Mouse (Mus musculus) midbrain, embryonic 13.5 days (tissue): ENCODE results near the gene Sap30l. TPM values are rescaled to one million over a fixed set of nuclear protein-coding genes. Genes with fewer than 3 reads are reported as not detected.

Source experiments
- ATAC-seq: fragments of 200-750 bp; cut with Nextera tagmentation; 2 replicates; pipeline ENCODE4 v1.8.0; 2017; ENCODE audit warnings: mild to moderate bottlenecking, moderate TSS enrichment, moderate library complexity
- H3K27ac ChIP-seq: fragments of 300-500 bp; sonication (generic); 2 replicates; pipeline ENCODE4 v1.5.1; 2015; ENCODE audit warnings: inconsistent platforms, mild to moderate bottlenecking, moderate library complexity
- H3K27me3 ChIP-seq: fragments of 300-500 bp; sonication (generic); 2 replicates; pipeline ENCODE4 v1.6.1; 2015; ENCODE audit warnings: mild to moderate bottlenecking, inconsistent platforms
- H3K36me3 ChIP-seq: fragments of 300-500 bp; sonication (generic); 2 replicates; pipeline ENCODE4 v1.6.1; 2015; ENCODE audit warnings: mild to moderate bottlenecking, inconsistent platforms
- H3K4me1 ChIP-seq: fragments of 300-500 bp; sonication (generic); replicated peaks from 2 replicates; pipeline ENCODE4 v1.6.1; 2015; ENCODE audit warnings: inconsistent platforms
- H3K4me2 ChIP-seq: fragments of 300-500 bp; sonication (generic); replicated peaks from 2 replicates; pipeline ENCODE4 v1.6.1; 2015; ENCODE audit warnings: moderate library complexity, mild to moderate bottlenecking, inconsistent platforms
- H3K4me3 ChIP-seq: fragments of 300-500 bp; sonication (generic); replicated peaks from 2 replicates; pipeline ENCODE4 v1.5.1; 2015; ENCODE audit warnings: mild to moderate bottlenecking, inconsistent platforms
- H3K9ac ChIP-seq: fragments of 300-500 bp; sonication (generic); replicated peaks from 2 replicates; pipeline ENCODE4 v1.6.1; 2015; ENCODE audit warnings: mild to moderate bottlenecking, inconsistent platforms
- H3K9me3 ChIP-seq: fragments of 300-500 bp; sonication (generic); 2 replicates; pipeline ENCODE4 v1.6.1; 2016; ENCODE audit warnings: mild to moderate bottlenecking, inconsistent platforms
- WGBS: fragments of 180-500 bp; shearing (Covaris S2); methylation state at CpG from one replicate; pipeline ENCODE4 v1.1.7; 2015; 5-methylcytosine and 5-hydroxymethylcytosine counted together
- polyA plus RNA-seq: library from polyadenylated mRNA; unstranded; fragments of >200 nt; fragmentation: Nextera tagmentation; extraction: Ambion mirVana; gene quantifications from 2 replicates; pipeline ENCODE4 v1.2.1, GENCODE M21; 2015

Sap30l gene
- polyA plus RNA-seq, 1 experiment from 2014 or later = 9.8 TPM

DNA sequence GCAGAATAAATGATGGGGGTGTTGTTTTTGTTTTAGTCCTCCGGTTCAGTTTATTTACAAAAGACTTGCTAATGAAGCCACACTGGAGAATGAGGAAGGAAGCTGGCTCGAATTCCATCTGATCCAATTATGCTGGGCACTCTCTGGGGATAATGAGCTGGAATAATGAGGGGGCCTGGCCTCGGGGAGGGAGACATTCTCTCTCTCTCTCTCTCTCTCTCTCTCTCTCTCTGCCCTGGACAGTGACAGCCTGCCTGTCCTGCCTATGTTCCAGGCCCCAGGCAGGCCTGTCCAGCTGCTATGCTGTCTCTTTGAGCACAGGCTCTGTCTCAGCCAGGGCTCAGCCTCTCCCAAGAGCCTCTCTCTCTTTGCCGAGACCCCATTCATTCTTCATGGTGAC is 27.5 kb upstream of the Sap30l start:
- Histone ChIP-seq H3K4me3 (no peak overlapping the region), H3K36me3 (0 out of 2 replicates have a peak, but pooled peaks cover 6% of the 10 kb centered on the region), H3K4me2 (peak overlapping the region; percentile 5; the same call in 1 of the 2 replicates), H3K9me3 (no peaks in the 10 kb centered on the region), H3K27ac (peak overlapping the region; percentile 65), H3K27me3 (peaks cover 15% of the 10 kb centered on the region), H3K9ac (0 out of 2 replicates have a peak overlapping the region, but pooled peaks have one; percentile 8), H3K4me1 (peaks cover 44% of the 10 kb centered on the region)
- 6% methylated on average over 4 of the region's 4 CpGs for WGBS
- ATAC-seq = peak; percentile 86

DNA sequence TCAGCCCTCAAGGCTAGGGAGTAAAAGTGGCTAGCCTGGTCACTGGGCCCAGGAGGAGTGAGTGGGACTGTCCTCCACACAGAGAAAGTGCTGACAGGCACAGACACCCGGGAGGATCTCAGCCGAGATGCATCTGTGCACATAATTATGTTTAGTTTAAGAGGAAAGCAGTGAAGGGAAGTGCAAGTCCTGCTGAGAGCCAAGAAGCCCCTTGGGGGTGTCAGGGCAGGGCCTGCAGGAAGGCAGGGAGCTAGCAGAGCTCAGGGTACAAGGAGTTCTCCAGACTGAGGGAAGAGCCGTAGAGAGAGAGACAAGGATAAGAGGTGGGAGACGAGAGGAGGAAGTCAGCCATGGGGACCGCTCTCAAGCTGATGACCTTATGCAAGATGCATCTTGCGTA is 25.6 kb upstream of the Sap30l start:
- peaks cover 15% of the 10 kb centered on the region for H3K27me3 ChIP-seq
- WGBS = 73% methylated on average over 6 of the region's 6 CpGs

DNA sequence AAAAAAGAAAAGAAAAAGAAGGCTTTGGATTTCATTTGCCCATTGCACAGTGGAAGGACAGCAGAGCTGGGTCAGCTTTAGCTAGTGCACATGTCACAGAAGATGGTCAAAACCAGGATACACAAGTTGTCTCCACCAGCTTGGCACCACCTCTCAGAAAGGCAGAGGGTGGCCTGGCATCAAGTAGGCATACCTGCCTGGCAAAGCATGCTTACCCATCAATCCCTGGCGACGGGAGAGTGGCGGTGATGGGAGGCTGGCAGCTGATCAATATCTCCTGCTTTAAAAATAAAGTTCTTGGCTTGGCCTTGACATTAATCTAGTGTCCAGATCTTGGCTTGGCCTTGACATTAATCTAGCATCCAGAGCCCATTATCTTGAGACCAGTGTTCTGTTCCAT is 24.9 kb upstream of the Sap30l start:
- Histone ChIP-seq H3K9ac (no peak overlapping the region), H3K4me2 (no peak overlapping the region), H3K4me1 (peaks cover 44% of the 10 kb centered on the region), H3K4me3 (no peak overlapping the region), H3K9me3 (no peaks in the 10 kb centered on the region), H3K27ac (no peak overlapping the region), H3K36me3 (0 out of 2 replicates have a peak, but pooled peaks cover 4% of the 10 kb centered on the region), H3K27me3 (peaks cover 15% of the 10 kb centered on the region)
- ATAC-seq = no peak
- WGBS = 93% methylated on average over 3 of the region's 3 CpGs

More for the DNA sequence above, 25.6 kb upstream of the Sap30l start:
- no peak overlapping the region for H3K4me3 ChIP-seq
- H3K9me3 ChIP-seq = no peaks in the 10 kb centered on the region
- H3K9ac ChIP-seq = no peak overlapping the region
- H3K4me2 ChIP-seq = no peak overlapping the region
- H3K4me1 ChIP-seq = peaks cover 44% of the 10 kb centered on the region
- no peak overlapping the region for H3K27ac ChIP-seq
- H3K36me3 ChIP-seq = 0 out of 2 replicates have a peak, but pooled peaks cover 6% of the 10 kb centered on the region
- no peak for ATAC-seq

DNA sequence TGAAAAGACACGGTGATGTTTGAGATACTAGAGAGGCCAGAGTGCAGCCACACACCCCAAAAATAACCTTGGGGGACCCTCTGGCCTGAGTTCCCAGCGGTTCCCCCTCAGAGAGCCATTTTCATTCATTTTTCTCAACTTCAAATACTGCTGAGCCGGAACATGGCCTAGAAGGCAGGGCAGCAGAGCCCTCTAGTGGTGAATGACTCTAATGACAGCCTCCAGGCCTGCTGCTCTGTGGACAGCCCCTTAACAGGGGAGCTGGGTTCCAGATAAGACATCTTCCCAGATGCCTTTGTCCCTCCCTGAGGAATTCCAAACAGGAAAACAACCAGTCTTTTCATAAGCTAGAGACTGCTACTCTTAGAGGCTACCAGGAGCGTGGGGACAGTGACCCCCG is 23.1 kb upstream of the Sap30l start:
- no peak overlapping the region for H3K27ac ChIP-seq
- H3K4me1 ChIP-seq = peaks cover 38% of the 10 kb centered on the region
- H3K9ac ChIP-seq = no peak overlapping the region
- H3K36me3 ChIP-seq = 0 out of 2 replicates have a peak, but pooled peaks cover 3% of the 10 kb centered on the region
- peak; percentile 55 for ATAC-seq
- H3K4me3 ChIP-seq = no peak overlapping the region
- 21% methylated on average over 5 of the region's 5 CpGs for WGBS
- H3K4me2 ChIP-seq = no peak overlapping the region
- peaks cover 15% of the 10 kb centered on the region for H3K27me3 ChIP-seq
- H3K9me3 ChIP-seq = no peaks in the 10 kb centered on the region

DNA sequence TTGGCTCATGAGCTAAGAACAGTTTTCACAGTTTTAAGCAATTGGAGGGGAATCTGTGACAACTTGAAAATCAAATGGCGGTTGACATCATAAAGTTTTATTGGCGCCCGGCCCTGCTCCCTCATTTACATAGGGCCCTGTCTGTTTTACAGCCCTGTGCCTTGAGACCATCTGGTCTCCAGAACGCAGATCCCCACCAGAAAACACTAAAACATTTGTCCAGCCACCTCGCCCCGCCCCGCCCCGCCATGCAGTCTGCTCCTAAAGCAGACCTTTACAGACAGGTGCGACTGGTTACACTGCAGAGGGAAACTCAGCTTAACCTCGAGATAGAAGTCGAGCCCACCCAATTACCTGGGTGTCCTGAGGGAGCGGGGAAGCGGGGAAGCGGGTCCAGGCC is 21.6 kb upstream of the Sap30l start:
- no peak overlapping the region for H3K4me2 ChIP-seq

DNA sequence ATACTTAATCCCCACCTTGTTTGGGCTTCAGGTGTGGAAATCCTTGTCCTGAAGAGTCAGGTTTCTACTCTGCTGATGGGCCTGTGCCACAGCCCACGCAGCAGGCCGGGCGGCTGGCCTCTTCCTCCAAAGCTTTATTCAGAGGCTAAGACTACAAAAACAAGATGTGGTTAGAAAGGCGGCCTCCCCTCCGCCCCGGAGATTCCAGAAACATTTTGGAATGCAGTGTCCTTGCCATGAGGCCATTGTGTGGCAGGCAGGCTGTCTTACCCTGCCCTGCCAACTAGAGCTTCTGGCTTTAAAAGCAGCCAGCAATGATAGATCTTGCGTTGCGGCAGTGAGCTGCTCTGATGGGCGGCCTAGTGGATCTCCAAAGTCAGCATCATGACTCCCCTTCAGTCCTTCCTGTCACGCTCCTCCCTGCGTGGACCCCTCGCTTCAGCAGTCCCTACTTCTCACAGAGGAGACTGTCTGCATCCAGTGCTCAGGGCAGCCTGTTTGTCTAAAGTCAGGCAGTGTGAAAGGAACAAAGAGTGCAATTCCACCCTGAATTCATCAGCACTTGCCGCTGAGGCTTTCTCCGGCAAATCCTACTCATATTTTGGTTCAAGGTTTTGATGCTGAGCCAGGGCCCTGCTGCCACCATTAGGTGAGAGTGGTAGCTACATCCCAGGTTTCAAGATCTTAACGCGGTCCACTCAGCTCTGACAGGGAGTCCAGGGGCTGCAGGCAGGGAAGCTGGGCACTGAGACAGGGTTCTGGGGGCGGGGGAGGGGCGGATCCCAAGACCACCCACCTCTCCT is 14.6 kb upstream of the Sap30l start:
- peak overlapping the region; percentile 22 for H3K4me2 ChIP-seq
- peak; percentile 70 for ATAC-seq
- 17% methylated on average over 18 of the region's 18 CpGs for WGBS

More for the DNA sequence above, 21.6 kb upstream of the Sap30l start:
- H3K9me3 ChIP-seq = no peaks in the 10 kb centered on the region
- H3K27ac ChIP-seq = no peak overlapping the region
- ATAC-seq = no peak
- H3K36me3 ChIP-seq = 0 out of 2 replicates have a peak, but pooled peaks cover 3% of the 10 kb centered on the region
- 91% methylated on average over 14 of the region's 14 CpGs for WGBS
- H3K27me3 ChIP-seq = peaks cover 15% of the 10 kb centered on the region
- no peak overlapping the region for H3K4me3 ChIP-seq
- peaks cover 25% of the 10 kb centered on the region for H3K4me1 ChIP-seq
- H3K9ac ChIP-seq = no peak overlapping the region

DNA sequence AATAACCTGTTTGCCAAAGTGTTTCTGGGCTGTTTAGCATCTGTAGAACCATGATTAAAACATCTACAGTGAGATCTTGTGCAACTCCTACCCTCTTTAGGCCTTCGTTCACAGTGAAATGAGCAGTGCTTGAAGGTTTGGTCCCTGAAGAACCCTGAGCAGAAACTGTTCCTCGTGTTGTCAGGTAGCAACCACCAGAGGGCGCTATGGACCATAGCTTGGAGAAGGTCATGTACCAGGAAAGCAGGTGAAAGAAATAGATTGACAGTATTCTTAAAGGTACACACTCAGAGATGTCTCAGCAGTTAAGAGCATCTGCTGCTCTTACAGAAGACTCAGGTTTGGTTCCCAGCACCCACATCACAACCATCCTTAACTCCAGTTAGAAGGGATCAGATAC is 13.5 kb upstream of the Sap30l start:
- no peak for ATAC-seq
- H3K27me3 ChIP-seq = no peaks in the 10 kb centered on the region; the same call in 1 of the 2 replicates
- H3K9me3 ChIP-seq = no peaks in the 10 kb centered on the region
- H3K9ac ChIP-seq = no peak overlapping the region
- H3K4me2 ChIP-seq = no peak overlapping the region
- no peak overlapping the region for H3K4me3 ChIP-seq
- peaks cover 18% of the 10 kb centered on the region for H3K4me1 ChIP-seq
- no peak overlapping the region for H3K27ac ChIP-seq
- WGBS = 45% methylated on average over 3 of the region's 3 CpGs
- H3K36me3 ChIP-seq = no peaks in the 10 kb centered on the region

More for the DNA sequence above, 14.6 kb upstream of the Sap30l start:
- peak overlapping the region; percentile 49; the same call in 1 of the 2 replicates for H3K9ac ChIP-seq
- H3K36me3 ChIP-seq = 0 out of 2 replicates have a peak, but pooled peaks cover 3% of the 10 kb centered on the region
- H3K4me3 ChIP-seq = no peak overlapping the region
- no peaks in the 10 kb centered on the region; the same call in 1 of the 2 replicates for H3K27me3 ChIP-seq
- H3K4me1 ChIP-seq = peaks cover 18% of the 10 kb centered on the region
- no peaks in the 10 kb centered on the region for H3K9me3 ChIP-seq
- H3K27ac ChIP-seq = peak overlapping the region; percentile 76

DNA sequence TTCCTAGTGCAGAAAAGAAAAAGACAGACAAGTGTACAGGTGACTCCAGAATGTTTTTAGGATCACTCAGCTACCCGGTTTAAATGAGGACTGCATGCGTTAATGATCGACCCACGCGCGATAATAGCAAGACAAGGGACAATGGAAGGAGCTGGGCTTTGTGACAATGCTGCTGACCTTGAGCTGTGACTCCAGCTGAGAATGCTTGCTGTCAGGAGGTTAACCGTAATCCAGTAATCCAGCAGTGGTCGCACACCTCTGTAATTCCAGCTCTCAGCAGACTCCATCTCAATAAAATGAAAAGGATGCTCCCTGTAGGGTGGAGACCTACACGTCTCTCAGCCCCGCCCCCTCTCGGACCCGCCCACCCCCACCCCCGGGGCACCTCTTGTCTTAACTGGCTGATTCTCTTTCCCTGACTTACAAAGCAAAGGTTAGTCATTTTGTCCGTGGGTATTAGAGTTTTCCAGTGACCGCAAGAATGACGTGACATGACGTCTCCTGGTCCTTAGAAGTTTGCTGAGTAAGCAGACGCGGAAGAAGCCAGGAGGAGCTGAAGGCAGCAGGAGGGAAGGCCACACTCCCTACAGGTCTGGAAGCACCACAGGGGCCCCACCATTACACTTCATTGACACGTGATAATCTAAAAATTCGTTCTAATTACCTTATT is 10.4 kb upstream of the Sap30l start:
- no peak for ATAC-seq
- Histone ChIP-seq H3K4me1 (peaks cover 16% of the 10 kb centered on the region), H3K4me3 (no peak overlapping the region), H3K4me2 (no peak overlapping the region), H3K36me3 (no peaks in the 10 kb centered on the region), H3K9me3 (no peaks in the 10 kb centered on the region), H3K9ac (no peak overlapping the region), H3K27me3 (no peaks in the 10 kb centered on the region), H3K27ac (no peak overlapping the region)
- 25% methylated on average over 21 of the region's 21 CpGs for WGBS

DNA sequence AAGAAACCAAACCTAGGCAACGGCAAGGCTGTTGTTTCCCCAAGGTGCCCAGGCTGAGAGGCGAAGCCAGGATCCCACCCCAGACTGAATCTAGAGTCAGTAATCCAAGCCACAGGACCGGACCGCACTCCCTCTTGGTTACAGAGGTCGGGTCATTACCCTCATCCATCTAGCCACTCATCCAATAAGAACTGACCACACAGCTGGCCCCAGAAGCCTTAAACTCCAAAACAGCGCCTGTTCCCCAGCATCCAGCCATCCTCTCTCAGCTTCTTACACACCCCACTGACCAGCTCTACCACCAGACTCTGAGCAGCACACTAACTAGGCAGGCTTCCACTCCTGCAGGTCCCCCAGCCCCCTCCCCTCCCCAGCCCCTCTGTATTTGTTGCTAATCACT is 6.4 kb upstream of the Sap30l start:
- H3K27me3 ChIP-seq = no peaks in the 10 kb centered on the region
- H3K4me2 ChIP-seq = no peak overlapping the region
- no peaks in the 10 kb centered on the region for H3K36me3 ChIP-seq
- no peaks in the 10 kb centered on the region for H3K9me3 ChIP-seq
- H3K9ac ChIP-seq = no peak overlapping the region
- WGBS = 55% methylated on average over 6 of the region's 6 CpGs
- ATAC-seq = no peak
- H3K27ac ChIP-seq = no peak overlapping the region
- no peak overlapping the region for H3K4me3 ChIP-seq
- peaks cover 2% of the 10 kb centered on the region for H3K4me1 ChIP-seq

DNA sequence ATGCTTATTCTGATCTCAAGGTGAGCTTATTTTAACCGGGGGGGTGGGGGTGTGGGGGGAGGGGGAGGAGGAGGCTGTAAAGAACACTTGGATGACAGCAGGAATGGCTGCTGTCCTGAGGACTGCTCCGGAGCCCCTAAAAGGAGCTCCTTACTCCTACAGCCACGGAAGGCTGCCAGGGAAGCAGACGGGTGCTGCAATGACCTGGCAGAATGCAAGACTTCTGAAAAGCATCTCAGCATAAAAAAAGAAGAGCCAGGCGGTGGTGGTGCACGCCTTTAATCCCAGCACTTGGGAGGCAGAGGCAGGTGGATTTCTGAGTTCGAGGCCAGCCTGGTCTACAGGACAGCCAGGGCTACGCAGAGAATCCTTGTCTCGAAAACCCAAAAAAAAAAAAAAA is 3.6 kb upstream of the Sap30l start:
- no peak overlapping the region for H3K9ac ChIP-seq
- no peaks in the 10 kb centered on the region for H3K9me3 ChIP-seq
- H3K36me3 ChIP-seq = no peaks in the 10 kb centered on the region
- H3K27ac ChIP-seq = no peak overlapping the region
- H3K4me2 ChIP-seq = no peak overlapping the region
- 80% methylated on average over 9 of the region's 9 CpGs for WGBS
- H3K4me3 ChIP-seq = no peak overlapping the region
- no peak for ATAC-seq
- no peaks in the 10 kb centered on the region for H3K27me3 ChIP-seq
- H3K4me1 ChIP-seq = peaks cover 18% of the 10 kb centered on the region

DNA sequence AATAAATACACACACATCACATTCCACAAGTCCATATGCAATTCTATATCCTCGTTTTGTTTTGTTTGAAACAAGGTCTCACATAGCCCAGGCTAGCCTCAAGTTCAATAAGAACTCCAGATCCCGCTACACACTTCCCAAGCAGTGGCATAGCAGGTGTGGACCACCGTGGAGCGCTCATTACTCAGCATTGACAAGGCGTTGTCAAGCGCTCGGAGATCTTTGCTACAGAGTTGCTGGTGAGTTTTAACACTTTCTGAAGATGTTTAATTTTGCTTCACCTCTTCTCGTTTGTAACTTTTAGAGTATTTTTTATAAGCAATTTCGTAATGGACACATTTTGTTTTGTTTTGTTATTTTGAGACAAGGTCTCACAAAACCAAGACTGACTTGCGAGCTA is 2.0 kb upstream of the Sap30l start:
- no peaks in the 10 kb centered on the region for H3K36me3 ChIP-seq
- WGBS = 89% methylated on average over 10 of the region's 10 CpGs
- H3K9ac ChIP-seq = no peak overlapping the region
- H3K4me1 ChIP-seq = peaks cover 31% of the 10 kb centered on the region
- no peaks in the 10 kb centered on the region for H3K27me3 ChIP-seq
- no peak overlapping the region for H3K4me2 ChIP-seq
- H3K4me3 ChIP-seq = no peak overlapping the region
- no peak overlapping the region for H3K27ac ChIP-seq
- no peaks in the 10 kb centered on the region for H3K9me3 ChIP-seq
- ATAC-seq = no peak

DNA sequence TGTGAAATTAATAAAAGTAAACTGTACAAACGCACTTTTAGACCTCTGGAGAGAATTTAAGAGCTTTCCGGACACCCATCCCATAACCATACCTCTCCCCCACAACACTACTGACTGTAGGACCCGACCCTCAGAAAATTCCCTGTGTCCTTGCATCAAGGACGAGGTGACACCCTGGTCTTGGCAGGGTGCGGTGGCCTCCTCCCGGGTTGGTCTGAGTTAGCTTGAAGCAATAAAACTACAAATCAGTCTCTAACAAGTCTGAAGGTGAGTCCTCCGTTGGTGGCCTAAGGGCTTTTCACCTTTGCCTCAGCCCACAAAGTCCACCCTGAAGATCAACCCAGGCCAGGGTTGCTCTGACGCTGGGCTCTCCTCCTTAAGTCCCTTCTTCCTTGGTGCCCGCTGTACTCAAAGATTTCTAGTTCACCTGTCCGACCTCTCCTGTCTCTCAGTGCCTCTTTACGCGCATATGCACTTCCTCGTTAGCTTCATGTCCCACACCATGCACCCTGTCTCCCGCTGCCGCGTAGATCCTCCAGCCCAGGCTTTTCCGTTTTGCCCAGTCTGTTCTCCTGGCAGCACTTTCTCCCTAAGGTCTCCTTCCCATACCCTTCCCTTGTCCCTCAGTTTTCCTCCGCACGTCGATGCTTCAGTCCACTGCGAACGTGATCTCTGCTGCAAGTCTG is 1.0 kb upstream of the Sap30l start:
- Histone ChIP-seq H3K4me1 (peaks cover 36% of the 10 kb centered on the region), H3K27me3 (no peaks in the 10 kb centered on the region), H3K9ac (peak overlapping the region; percentile 68), H3K4me2 (peak overlapping the region; percentile 98), H3K9me3 (no peaks in the 10 kb centered on the region), H3K4me3 (peak overlapping the region; percentile 94), H3K27ac (peak overlapping the region; percentile 72; the same call in 1 of the 2 replicates), H3K36me3 (no peaks in the 10 kb centered on the region)
- 15% methylated on average over 22 of the region's 22 CpGs for WGBS
- ATAC-seq = no peak
